Mouse (Mus musculus): ENCODE results near the gene Edc3.

DNA sequence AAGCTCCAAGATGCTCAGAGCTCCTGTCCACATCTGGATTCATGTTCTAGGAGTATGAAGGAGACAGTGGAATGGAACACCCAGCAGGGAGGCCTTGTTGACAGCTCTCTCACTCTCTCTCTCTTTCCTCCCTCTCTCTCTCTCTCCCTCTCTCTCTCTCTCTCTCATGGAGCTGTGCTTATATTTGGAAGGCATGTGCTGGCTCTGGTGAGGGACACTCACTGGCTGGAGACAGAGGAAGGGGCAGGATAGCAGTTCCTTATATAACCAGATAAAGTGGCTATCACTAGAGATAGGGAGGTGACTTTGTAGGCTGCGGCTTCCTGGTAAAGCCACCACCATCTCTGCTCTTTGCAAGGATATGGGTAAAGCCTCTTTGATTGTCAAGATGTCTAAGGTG, 61.9 kb downstream of the Edc3 start:
- no peak for TF ChIP-seq POLR2A (IDR thresholded peaks at IDR 0.05; ENCODE audit: extremely low read depth, insufficient read depth, low read length)
- TF ChIP-seq CTCF (IDR thresholded peaks at IDR 0.05; ENCODE audit: low read depth, low read length): no peak

Measured in liver, adult 2 months (tissue).